ENCODE assay signal across 19 mouse cellular contexts in genomic region chr11:84719781-84720180, GRCm38 (mm10).
DNase-seq lines count a peak whose midpoint lies in the region; ATAC-seq and TF ChIP-seq lines count a peak whose summit lies in the region.
"Had no signal": no experiment of that assay in that cellular context is flagged by ENCODE, and none has a peak within 500 bp of the region (broad histone marks: within the 10 kb centered on the region; RNA-seq: fewer than 3 reads in every experiment).

No protein-coding gene starts in this region.

- TF ChIP-seq CTCF in testis, adult 2 months (IDR thresholded peaks at IDR 0.05; ENCODE audit: control insufficient read depth, insufficient read depth, insufficient replicate concordance, low read depth, low read length) = no peak
- TF ChIP-seq CTCF in MEL (IDR thresholded peaks at IDR 0.05 in 2 of 3, conservative IDR thresholded peaks at IDR 0.05 in 1 of 3; ENCODE audit: control insufficient read depth in 1 of 3, insufficient read depth in 1 of 3, low read depth in 2 of 3, low read length in 3 of 3, poor library complexity in 1 of 3, severe bottlenecking in 1 of 3) = no peak

- no peak for DNase-seq in testis, postnatal 10 days (ENCODE audit: low spot score)
- peak; percentile 26 for DNase-seq in MEL (ENCODE audit: low read depth, low spot score)
- DNase-seq: adrenal gland, adult 2 months; adrenal gland, adult 8-10 months; adrenal gland, postnatal 10 days; adrenal gland, postnatal 14 days; adrenal gland, postnatal 25 days; adrenal gland, postnatal 36 days; B cell, adult 2 months; cerebellum, adult 11 months; cerebellum, adult 11-12 months; cerebellum, adult 18-20 months; cerebellum, adult 2 months had no signal

- no peaks in the 10 kb centered on the region for H3K36me3 ChIP-seq in testis, adult 2 months (ENCODE audit: control insufficient read depth, insufficient read depth, low read length)
- H3K36me3 ChIP-seq in MEL (ENCODE audit: control insufficient read depth in 1 of 2, insufficient read depth in 2 of 2, low read length in 2 of 2) = no peaks in the 10 kb centered on the region; a peak in 2 of 4 replicates
- no peaks in the 10 kb centered on the region for H3K36me3 ChIP-seq in heart, embryonic 12.5 days
- H3K36me3 ChIP-seq: G1E had no signal

- H3K79me2 ChIP-seq in MEL (ENCODE audit: control insufficient read depth, insufficient read depth, low read length, poor library complexity) = no peaks in the 10 kb centered on the region

- no peak for TF ChIP-seq RAD21 in MEL (IDR thresholded peaks at IDR 0.05; ENCODE audit: low read depth, low read length)

- no peaks in the 10 kb centered on the region; the same call in 1 of the 2 replicates for H3K4me1 ChIP-seq in testis, adult 2 months (ENCODE audit: control insufficient read depth, insufficient read depth, low read length)
- peaks cover 0 to 7% of the 10 kb centered on the region in 2 experiments; a peak in 1 of 4 replicates for H3K4me1 ChIP-seq in MEL (ENCODE audit: control insufficient read depth in 1 of 2, insufficient read depth in 2 of 2, low read length in 2 of 2)
- H3K4me1 ChIP-seq in heart, embryonic 12.5 days (replicated peaks) = no peaks in the 10 kb centered on the region

- H3K27me3 ChIP-seq in testis, adult 2 months (ENCODE audit: control insufficient read depth, insufficient read depth, low read length) = no peaks in the 10 kb centered on the region
- peaks cover 0 to 2% of the 10 kb centered on the region in 2 experiments; a peak in 2 of 4 replicates for H3K27me3 ChIP-seq in MEL (ENCODE audit: control insufficient read depth in 1 of 2, insufficient read depth in 2 of 2, low read length in 2 of 2)
- peaks cover 22% of the 10 kb centered on the region for H3K27me3 ChIP-seq in heart, embryonic 12.5 days (replicated peaks)

- TF ChIP-seq POLR2A in testis, adult 2 months (IDR thresholded peaks at IDR 0.05; ENCODE audit: control insufficient read depth, low read depth, low read length) = no peak
- TF ChIP-seq POLR2A in MEL (IDR thresholded peaks at IDR 0.05; ENCODE audit: control insufficient read depth in 1 of 2, insufficient read depth in 1 of 2, low read depth in 1 of 2, low read length in 2 of 2, poor library complexity in 1 of 2) = no peak

- H3K27ac ChIP-seq in testis, adult 2 months (ENCODE audit: control insufficient read depth, insufficient read depth, low read depth, low read length) = no peak overlapping the region
- no peak overlapping the region for H3K27ac ChIP-seq in MEL (ENCODE audit: control insufficient read depth, low read depth, low read length)
- H3K27ac ChIP-seq in heart, embryonic 12.5 days (ENCODE audit: poor library complexity, severe bottlenecking) = no peak overlapping the region

- ATAC-seq in heart, embryonic 12.5 days (ENCODE audit: insufficient number of reproducible peaks, low FRiP score) = no peak
- ATAC-seq: activated CD4-positive, CD25-positive, alpha-beta regulatory T cell, adult 4 months; CD4-positive, CD25-positive, alpha-beta regulatory T cell, adult 4 months; Patski had no signal

- TF ChIP-seq EP300 in MEL (IDR thresholded peaks at IDR 0.05; ENCODE audit: low read depth in 1 of 2, low read length in 2 of 2) = no peak

- no peak overlapping the region for H3K9ac ChIP-seq in MEL (ENCODE audit: control insufficient read depth, low read depth, low read length, poor library complexity, severe bottlenecking)
- no peak overlapping the region for H3K9ac ChIP-seq in heart, embryonic 12.5 days

- 81% methylated on average over 1 of the region's 1 CpGs for WGBS in heart, embryonic 12.5 days

- H3K9me3 ChIP-seq in MEL (replicated peaks; ENCODE audit: insufficient read depth, low read length) = no peaks in the 10 kb centered on the region
- no peaks in the 10 kb centered on the region for H3K9me3 ChIP-seq in heart, embryonic 12.5 days (replicated peaks)
- H3K9me3 ChIP-seq: G1E had no signal

- H3K4me2 ChIP-seq in heart, embryonic 12.5 days = no peak overlapping the region

- H3K4me3 ChIP-seq in testis, adult 2 months (ENCODE audit: control insufficient read depth, low read depth, low read length) = peak overlapping the region; percentile 2; the same call in 1 of the 2 replicates
- no peak overlapping the region for H3K4me3 ChIP-seq in MEL (ENCODE audit: control insufficient read depth in 1 of 2, insufficient read depth in 1 of 2, low read depth in 2 of 2, low read length in 2 of 2)
- no peak overlapping the region for H3K4me3 ChIP-seq in heart, embryonic 12.5 days

TF ChIP-seq in MEL, 35 proteins besides CTCF, POLR2A, EP300 and RAD21:
- TF ChIP-seq ZKSCAN1 (IDR thresholded peaks at IDR 0.05; ENCODE audit: low read depth, low read length) = peak; percentile 93
- no peak for TF ChIP-seq TCF12 (IDR thresholded peaks at IDR 0.05; ENCODE audit: low read depth, low read length)
